Mouse (Mus musculus): ENCODE data around the gene Pcdh11x. TPM values are rescaled to one million over a fixed set of nuclear protein-coding genes. Genes with fewer than 3 reads are reported as not detected.

The Pcdh11x gene
- polyA plus RNA-seq, 1 experiment: 0.14 TPM

GRCm38 (mm10) chrX:120734144-120734543 is 444.1 kb downstream of the Pcdh11x start:
- Histone ChIP-seq H3K27ac (ENCODE audit: control insufficient read depth, insufficient read depth, low read depth, low read length) (no peak overlapping the region), H3K27me3 (ENCODE audit: control insufficient read depth, insufficient read depth, low read length) (no peaks in the 10 kb centered on the region), H3K4me1 (ENCODE audit: control insufficient read depth, insufficient read depth, low read length) (no peaks in the 10 kb centered on the region), H3K4me3 (ENCODE audit: control insufficient read depth, low read depth, low read length) (no peak overlapping the region), H3K36me3 (ENCODE audit: control insufficient read depth, insufficient read depth, low read length) (no peaks in the 10 kb centered on the region)
- TF ChIP-seq POLR2A (IDR thresholded peaks at IDR 0.05; ENCODE audit: control insufficient read depth, low read depth, low read length) (no peak), CTCF (IDR thresholded peaks at IDR 0.05; ENCODE audit: control insufficient read depth, insufficient read depth, insufficient replicate concordance, low read depth, low read length) (no peak)

- TF ChIP-seq POLR2A (IDR thresholded peaks at IDR 0.05; ENCODE audit: control insufficient read depth, low read depth, low read length) (no peak), CTCF (IDR thresholded peaks at IDR 0.05; ENCODE audit: control insufficient read depth, insufficient read depth, insufficient replicate concordance, low read depth, low read length) (no peak)
- no peaks in the 10 kb centered on the region for H3K4me1 ChIP-seq (ENCODE audit: control insufficient read depth, insufficient read depth, low read length)
- no peaks in the 10 kb centered on the region for H3K27me3 ChIP-seq (ENCODE audit: control insufficient read depth, insufficient read depth, low read length)
- H3K27ac ChIP-seq (ENCODE audit: control insufficient read depth, insufficient read depth, low read depth, low read length): no peak overlapping the region
- H3K4me3 ChIP-seq (ENCODE audit: control insufficient read depth, low read depth, low read length): no peak overlapping the region
- no peaks in the 10 kb centered on the region for H3K36me3 ChIP-seq (ENCODE audit: control insufficient read depth, insufficient read depth, low read length)
Observed at GRCm38 (mm10) chrX:120735792-120736191, 445.7 kb downstream of the Pcdh11x start.

- H3K27me3 ChIP-seq (ENCODE audit: control insufficient read depth, insufficient read depth, low read length): no peaks in the 10 kb centered on the region
- H3K4me1 ChIP-seq (ENCODE audit: control insufficient read depth, insufficient read depth, low read length): no peaks in the 10 kb centered on the region
- H3K36me3 ChIP-seq (ENCODE audit: control insufficient read depth, insufficient read depth, low read length): no peaks in the 10 kb centered on the region
- TF ChIP-seq CTCF (IDR thresholded peaks at IDR 0.05; ENCODE audit: control insufficient read depth, insufficient read depth, insufficient replicate concordance, low read depth, low read length) (no peak), POLR2A (IDR thresholded peaks at IDR 0.05; ENCODE audit: control insufficient read depth, low read depth, low read length) (no peak)
- H3K4me3 ChIP-seq (ENCODE audit: control insufficient read depth, low read depth, low read length): no peak overlapping the region
- H3K27ac ChIP-seq (ENCODE audit: control insufficient read depth, insufficient read depth, low read depth, low read length): no peak overlapping the region
Observed at GRCm38 (mm10) chrX:120944556-120944955, 654.5 kb downstream of the Pcdh11x start.

Other genes with a start within 250 kb of the Pcdh11x start
- gene H2afb3, start 22.8 kb downstream of the Pcdh11x start, polyA plus RNA-seq (2012; rRNA removed): 13.5 and 14.9 TPM in 2 replicates